Mouse (Mus musculus): Measurements from ENCODE around the gene Uggt2. TPM values are rescaled to one million over a fixed set of nuclear protein-coding genes. Genes with fewer than 3 reads are reported as not detected.
"Not testable (repeated sequence)": the region's sequence is repeated elsewhere in the genome, so short reads cannot be mapped to it uniquely, and the experiment has no call there.

The Uggt2 gene
- polyA plus RNA-seq, 1 experiment from 2014 or later, result 13.2 TPM

DNA sequence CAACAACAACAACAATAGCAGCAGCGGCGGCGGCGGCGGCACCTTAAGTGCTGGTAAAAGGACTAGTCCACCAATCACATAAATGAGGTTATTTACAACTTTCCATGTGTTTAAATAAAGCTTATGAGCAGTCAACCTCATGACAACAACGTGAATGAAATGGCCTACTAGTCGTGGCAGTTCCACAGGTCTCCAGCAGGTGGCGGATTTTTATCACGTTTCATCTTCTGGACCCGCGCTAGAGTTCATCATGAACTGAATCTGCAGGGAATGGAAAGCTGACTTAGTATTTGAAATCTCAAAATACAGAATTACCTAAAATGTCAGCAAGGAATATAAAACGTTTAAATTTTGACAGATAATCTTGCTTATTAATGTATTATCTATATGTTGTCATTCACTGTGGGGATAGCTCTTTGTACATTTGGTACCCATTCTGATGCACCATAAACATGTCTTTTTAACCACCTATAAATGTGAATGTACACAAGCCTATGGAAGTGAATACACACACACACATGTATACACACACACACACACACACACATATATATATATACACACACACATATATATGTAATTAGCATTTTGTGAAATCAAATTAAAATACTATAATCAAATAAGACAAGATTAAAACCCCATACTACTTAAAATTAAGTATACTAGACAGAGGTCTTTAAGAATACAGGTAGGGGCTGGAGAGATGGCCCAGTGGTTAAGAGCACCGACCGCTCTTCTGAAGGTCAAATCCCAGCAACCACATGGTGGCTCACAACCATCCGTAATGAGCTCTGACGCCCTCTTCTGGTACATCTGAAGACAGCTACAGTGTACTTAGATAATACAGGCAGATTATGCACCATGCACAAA is 112.3 kb downstream of the Uggt2 start:
- H3K27ac ChIP-seq (replicated peaks), result no peak overlapping the region
- 0 out of 2 replicates have a peak, but pooled peaks cover 5% of the 10 kb centered on the region for H3K4me1 ChIP-seq
- H3K36me3 ChIP-seq, result peaks cover 37% of the 10 kb centered on the region
- no peaks in the 10 kb centered on the region for H3K9me3 ChIP-seq (replicated peaks)
- WGBS, result 38% methylated on average over 16 of the region's 16 CpGs
- no peak overlapping the region for H3K4me3 ChIP-seq
- H3K27me3 ChIP-seq (ENCODE audit: low read depth, poor library complexity, severe bottlenecking), result no peaks in the 10 kb centered on the region
- peak; percentile 63 for DNase-seq (ENCODE audit: low spot score)

DNA sequence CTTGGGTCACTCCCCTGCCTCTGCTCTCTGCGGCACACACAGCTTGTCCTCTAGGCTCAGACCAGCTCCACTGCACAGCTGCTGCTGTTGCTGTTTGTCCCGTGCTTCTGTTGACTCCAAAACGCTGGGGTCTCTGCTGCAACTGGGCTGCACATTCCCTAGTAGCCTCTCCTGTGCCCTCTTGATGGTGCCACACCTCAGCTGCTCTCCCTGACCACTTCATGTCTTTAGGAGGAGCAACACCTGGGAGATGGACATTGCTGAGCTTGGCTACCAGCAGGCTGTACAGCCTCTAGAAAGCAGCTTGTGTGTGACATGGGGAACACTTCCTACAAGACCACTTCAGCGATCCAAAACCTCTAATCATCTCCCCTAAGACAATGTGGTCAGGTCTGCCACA is 115.1 kb downstream of the Uggt2 start:
- H3K27me3 ChIP-seq (ENCODE audit: low read depth, poor library complexity, severe bottlenecking), result no peaks in the 10 kb centered on the region
- peaks cover 56% of the 10 kb centered on the region for H3K36me3 ChIP-seq
- H3K9me3 ChIP-seq (replicated peaks), result no peaks in the 10 kb centered on the region
- H3K4me1 ChIP-seq, result 0 out of 2 replicates have a peak, but pooled peaks cover 5% of the 10 kb centered on the region
- no peak for DNase-seq (ENCODE audit: low spot score)
- H3K4me3 ChIP-seq, result no peak overlapping the region
- no peak overlapping the region for H3K27ac ChIP-seq (replicated peaks)
- WGBS, result 89% methylated on average over 4 of the region's 4 CpGs

DNA sequence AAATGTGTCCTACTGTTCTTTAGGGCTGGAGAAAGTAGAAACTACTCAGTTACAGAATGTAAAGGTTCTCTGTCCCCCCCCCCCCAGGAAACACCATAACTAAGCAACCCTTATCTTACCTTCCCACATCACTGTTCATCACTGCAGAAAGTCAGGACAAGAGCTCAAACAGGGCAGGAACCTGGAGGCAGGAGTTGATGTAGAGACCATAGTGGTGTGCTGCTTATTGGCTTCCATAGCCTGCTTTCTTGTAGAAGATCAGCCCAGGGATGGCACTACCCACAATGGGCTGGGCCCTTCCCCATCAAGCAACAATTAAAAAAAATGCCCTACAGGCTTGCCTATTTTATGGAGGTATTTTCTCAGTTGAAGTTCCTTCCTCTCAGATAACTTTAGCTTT is 115.8 kb downstream of the Uggt2 start:
- H3K4me1 ChIP-seq, result 0 out of 2 replicates have a peak, but pooled peaks cover 5% of the 10 kb centered on the region
- H3K36me3 ChIP-seq, result peaks cover 60% of the 10 kb centered on the region
- DNase-seq (ENCODE audit: low spot score), result no peak
- no peaks in the 10 kb centered on the region for H3K9me3 ChIP-seq (replicated peaks)
- no peaks in the 10 kb centered on the region for H3K27me3 ChIP-seq (ENCODE audit: low read depth, poor library complexity, severe bottlenecking)
- no peak overlapping the region for H3K4me3 ChIP-seq
- no peak overlapping the region for H3K27ac ChIP-seq (replicated peaks)

DNA sequence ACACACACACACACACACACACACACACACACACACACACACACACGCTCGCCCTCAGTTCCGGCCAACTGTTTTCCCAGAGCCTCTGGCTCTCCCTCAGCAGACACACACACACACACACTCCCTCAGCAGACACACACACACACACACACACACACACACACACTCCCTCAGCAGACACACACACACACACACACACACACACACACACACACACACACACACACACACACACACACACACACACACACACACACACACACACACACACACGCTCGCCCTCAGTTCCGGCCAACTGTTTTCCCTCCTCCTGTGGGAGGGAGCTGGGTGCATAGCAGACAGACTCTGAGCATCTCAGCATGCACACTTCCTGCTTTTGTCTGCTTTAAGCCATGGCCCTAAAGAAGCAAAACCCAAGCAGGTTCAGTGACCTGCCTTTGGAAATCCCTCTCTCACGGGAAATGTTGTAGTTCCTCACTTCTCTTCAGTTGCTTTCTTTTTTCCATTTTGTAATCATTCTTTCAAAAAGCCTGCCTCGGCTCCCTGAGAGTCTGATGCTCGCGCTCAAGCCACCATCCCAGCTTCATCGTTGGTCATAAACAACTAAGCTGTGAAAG is 116.7 kb downstream of the Uggt2 start:
- H3K9me3 ChIP-seq (replicated peaks); H3K27ac ChIP-seq (replicated peaks); H3K27me3 ChIP-seq (ENCODE audit: low read depth, poor library complexity, severe bottlenecking); H3K4me1 ChIP-seq; DNase-seq (ENCODE audit: low spot score); H3K4me3 ChIP-seq: not testable (repeated sequence)
- WGBS, result 76% methylated on average over 8 of the region's 11 CpGs
- peaks cover 68% of the 10 kb centered on the region for H3K36me3 ChIP-seq

DNA sequence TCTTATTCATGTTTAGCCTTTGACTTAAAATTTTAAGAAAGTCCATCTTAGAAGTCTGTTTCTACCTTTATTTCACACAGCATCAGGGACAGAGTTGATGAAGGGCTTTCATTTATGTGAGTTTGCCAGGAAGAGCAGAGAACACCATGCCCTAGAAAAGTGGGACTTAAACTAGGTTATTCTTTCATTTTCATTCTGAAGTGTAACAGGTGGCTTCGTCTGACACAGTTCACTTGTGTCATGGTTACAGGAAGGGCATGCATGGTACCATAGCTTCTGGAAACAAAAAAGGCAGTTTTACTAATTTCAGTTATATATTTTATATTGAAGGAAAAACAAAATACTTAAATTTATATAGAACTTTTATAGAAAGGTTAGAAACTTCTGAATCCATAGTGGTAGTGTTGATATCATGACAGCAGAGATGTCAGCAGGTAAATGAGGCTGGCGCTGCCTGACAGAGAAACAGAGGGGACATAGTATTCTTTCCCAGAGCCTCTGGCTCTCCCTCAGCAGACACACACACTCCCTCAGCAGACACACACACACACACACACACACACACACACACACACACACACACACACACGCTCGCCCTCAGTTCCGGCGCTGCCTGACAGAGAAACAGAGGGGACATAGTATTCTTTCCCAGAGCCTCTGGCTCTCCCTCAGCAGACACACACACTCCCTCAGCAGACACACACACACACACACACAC is 117.4 kb downstream of the Uggt2 start:
- H3K36me3 ChIP-seq, result peaks cover 75% of the 10 kb centered on the region
- 93% methylated on average over 3 of the region's 6 CpGs for WGBS
- H3K9me3 ChIP-seq (replicated peaks); H3K27me3 ChIP-seq (ENCODE audit: low read depth, poor library complexity, severe bottlenecking); H3K4me1 ChIP-seq; H3K4me3 ChIP-seq; H3K27ac ChIP-seq (replicated peaks); DNase-seq (ENCODE audit: low spot score): not testable (repeated sequence)

DNA sequence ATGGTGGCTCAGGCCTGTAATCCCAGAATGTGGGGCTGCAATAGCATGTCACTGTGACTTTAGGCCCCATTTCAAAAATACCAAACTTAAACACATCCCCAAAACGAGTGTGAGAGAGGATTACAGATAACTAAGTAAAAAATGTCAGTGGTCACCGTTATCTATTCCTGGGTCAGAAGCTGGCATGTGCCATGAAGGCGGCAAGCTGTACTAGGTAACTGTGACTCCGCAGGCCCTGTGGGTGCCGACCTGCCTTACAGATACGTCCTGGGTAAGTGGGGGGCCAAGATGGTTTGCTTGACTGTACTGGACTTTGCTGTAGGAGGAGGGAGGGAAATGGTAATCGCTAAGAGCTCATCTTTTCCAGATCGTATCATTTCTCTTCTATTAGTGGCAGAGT is 118.3 kb downstream of the Uggt2 start:
- Histone ChIP-seq H3K4me1 (no peaks in the 10 kb centered on the region), H3K9me3 (replicated peaks) (no peaks in the 10 kb centered on the region), H3K27me3 (ENCODE audit: low read depth, poor library complexity, severe bottlenecking) (no peaks in the 10 kb centered on the region), H3K4me3 (no peak overlapping the region), H3K27ac (replicated peaks) (no peak overlapping the region), H3K36me3 (peaks cover 84% of the 10 kb centered on the region)
- DNase-seq (ENCODE audit: low spot score), result no peak
- WGBS, result 89% methylated on average over 8 of the region's 8 CpGs

DNA sequence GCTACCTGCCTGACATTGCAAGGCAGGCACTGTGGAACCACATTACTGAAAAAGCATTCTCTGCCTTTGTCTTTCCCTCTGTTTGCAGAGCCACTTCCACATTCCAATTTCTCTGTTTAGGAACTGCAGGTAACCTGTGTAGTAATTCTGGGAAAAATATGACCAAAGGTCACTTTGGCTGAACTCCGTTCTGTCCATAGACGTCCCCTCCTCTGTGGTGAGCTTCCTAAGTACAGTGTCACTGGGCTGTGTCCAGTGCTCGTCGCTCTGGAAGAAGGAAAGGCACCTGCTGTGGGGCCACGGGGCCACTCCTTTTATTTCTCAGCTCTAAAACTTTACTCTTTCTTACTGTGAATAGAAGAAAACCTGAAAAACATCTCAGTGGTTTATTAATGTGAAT is 118.9 kb downstream of the Uggt2 start:
- WGBS, result 84% methylated on average over 5 of the region's 5 CpGs
- H3K36me3 ChIP-seq, result peaks cover 84% of the 10 kb centered on the region

DNA sequence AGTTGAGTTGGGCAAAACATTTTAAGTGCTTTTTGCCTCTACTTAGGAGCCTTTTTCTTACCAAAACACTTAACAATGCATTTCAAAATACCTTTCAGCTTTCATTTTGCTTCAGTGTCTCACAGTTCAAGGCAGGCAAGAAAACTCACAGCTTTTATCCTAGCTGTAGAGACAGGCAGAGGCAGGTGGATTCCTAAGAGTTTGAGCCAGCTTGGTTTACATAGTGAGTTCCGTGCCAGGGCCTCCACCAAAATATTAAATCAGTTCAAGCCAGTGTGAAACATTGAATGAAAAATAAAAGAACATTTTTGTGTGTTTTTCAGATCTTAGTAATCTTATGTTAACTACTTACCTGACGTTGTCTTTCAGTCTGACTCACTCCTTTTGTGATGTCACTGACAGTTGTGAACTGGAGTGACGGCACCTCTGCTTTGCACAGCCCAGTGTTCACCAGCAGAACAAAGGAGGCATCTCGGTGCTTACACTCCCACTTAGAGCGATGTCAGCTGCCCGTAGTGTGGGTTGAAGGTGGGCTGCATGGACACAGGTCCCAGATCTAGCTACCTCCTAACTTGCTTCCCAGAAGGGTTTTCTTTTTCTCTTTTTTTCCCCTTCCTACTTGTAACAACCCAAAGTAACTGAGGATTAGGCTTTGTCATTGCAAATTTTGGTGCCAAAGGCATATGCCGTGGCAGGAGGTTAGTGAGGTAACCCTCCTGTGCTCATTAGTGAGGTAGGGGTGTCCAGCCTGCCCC is 119.5 kb downstream of the Uggt2 start:
- H3K9me3 ChIP-seq (replicated peaks), result no peaks in the 10 kb centered on the region
- 83% methylated on average over 7 of the region's 7 CpGs for WGBS
- peaks cover 84% of the 10 kb centered on the region for H3K36me3 ChIP-seq
- no peak overlapping the region for H3K27ac ChIP-seq (replicated peaks)
- no peak for DNase-seq (ENCODE audit: low spot score)
- H3K27me3 ChIP-seq (ENCODE audit: low read depth, poor library complexity, severe bottlenecking), result no peaks in the 10 kb centered on the region
- no peak overlapping the region for H3K4me3 ChIP-seq
- H3K4me1 ChIP-seq, result peaks cover 4% of the 10 kb centered on the region; the same call in 1 of the 2 replicates

More for the DNA sequence above, 118.9 kb downstream of the Uggt2 start:
- no peaks in the 10 kb centered on the region for H3K4me1 ChIP-seq
- no peak overlapping the region for H3K27ac ChIP-seq (replicated peaks)
- no peak overlapping the region for H3K4me3 ChIP-seq
- no peaks in the 10 kb centered on the region for H3K9me3 ChIP-seq (replicated peaks)
- no peaks in the 10 kb centered on the region for H3K27me3 ChIP-seq (ENCODE audit: low read depth, poor library complexity, severe bottlenecking)
- DNase-seq (ENCODE audit: low spot score), result no peak

DNA sequence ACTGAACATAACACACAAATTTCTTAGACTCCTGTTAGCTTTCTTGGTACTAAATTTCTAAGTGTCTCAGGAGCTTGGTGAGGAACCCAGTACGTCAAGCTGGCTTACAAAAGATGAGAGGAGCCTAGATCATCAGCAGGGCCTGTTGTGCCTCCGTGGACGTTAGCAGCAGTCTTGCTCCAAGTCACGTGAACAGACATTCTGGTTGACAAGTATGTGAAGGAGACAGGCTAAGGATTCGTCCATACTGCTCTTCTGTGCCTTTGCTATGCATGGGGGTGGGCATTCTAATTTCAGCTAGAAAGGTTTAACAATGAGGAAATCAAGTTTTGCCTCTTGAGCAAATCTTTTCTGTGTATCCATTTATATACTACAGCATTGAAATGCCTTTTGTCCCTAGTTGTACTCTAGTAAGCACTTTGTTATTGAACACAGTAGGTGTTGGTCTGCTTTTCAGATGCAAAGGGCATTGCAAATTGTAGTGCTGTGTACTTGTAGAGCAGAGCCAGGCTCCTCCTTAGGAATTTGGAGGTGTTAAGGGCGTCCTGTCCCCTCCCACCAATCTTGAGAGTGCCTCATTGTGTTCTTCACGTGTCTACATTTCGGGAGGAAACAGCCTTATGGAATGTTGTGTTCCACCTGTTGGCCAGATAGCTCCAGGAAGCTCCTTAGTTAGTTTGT is 122.0 kb downstream of the Uggt2 start:
- no peak for DNase-seq (ENCODE audit: low spot score)
- Histone ChIP-seq H3K4me3 (no peak overlapping the region), H3K9me3 (replicated peaks) (no peaks in the 10 kb centered on the region), H3K27ac (replicated peaks) (no peak overlapping the region), H3K4me1 (peaks cover 7% of the 10 kb centered on the region; the same call in 1 of the 2 replicates), H3K27me3 (ENCODE audit: low read depth, poor library complexity, severe bottlenecking) (no peaks in the 10 kb centered on the region), H3K36me3 (peaks cover 87% of the 10 kb centered on the region)
- WGBS, result 77% methylated on average over 8 of the region's 8 CpGs

DNA sequence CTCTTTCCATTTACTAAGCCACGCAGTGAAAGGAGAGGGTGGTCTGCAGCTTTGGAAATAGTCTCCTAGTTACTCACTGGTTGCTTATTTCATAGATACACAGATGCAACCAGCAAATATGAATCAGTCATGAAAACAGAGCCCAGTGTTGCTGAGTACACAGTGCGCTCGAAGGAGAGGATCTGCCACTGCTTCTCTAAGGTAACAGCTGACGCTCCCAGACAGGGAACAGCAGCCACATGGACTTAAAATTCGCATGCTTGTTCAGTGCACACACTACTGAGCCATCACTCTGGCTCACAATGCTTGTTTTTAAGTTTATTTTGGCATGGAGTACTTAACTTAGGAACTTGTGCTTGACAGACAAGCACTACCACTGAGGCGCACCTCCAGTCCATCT is 127.0 kb downstream of the Uggt2 start:
- Histone ChIP-seq H3K36me3 (peaks cover 93% of the 10 kb centered on the region), H3K4me3 (no peak overlapping the region), H3K27me3 (ENCODE audit: low read depth, poor library complexity, severe bottlenecking) (no peaks in the 10 kb centered on the region), H3K4me1 (peaks cover 7% of the 10 kb centered on the region; the same call in 1 of the 2 replicates), H3K9me3 (replicated peaks) (no peaks in the 10 kb centered on the region), H3K27ac (replicated peaks) (no peak overlapping the region)
- 94% methylated on average over 6 of the region's 6 CpGs for WGBS
- DNase-seq (ENCODE audit: low spot score), result no peak

DNA sequence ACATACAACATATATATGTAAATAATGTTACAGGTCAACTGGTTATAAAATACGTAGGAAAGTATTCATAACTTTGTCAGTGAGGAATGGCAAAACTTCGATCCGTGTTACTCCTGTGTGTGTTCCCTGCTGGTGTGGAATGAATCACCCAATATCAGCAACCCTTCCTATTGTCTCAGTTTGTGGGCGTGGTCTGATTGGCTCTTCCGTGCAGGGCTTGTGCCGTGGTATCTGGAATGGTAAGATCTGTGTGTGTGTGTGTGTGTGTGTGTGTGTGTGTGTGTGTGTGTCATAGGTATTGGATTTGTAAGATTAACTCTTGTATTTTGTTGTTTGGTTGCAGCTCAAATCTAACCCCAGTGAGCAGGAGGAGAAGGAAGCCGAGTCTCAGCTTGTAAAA is 131.6 kb downstream of the Uggt2 start:
- no peak overlapping the region for H3K4me3 ChIP-seq
- 88% methylated on average over 7 of the region's 7 CpGs for WGBS
- no peaks in the 10 kb centered on the region for H3K9me3 ChIP-seq (replicated peaks)
- H3K36me3 ChIP-seq, result peaks cover 56% of the 10 kb centered on the region
- no peak overlapping the region for H3K27ac ChIP-seq (replicated peaks)
- no peak for DNase-seq (ENCODE audit: low spot score)
- H3K27me3 ChIP-seq (ENCODE audit: low read depth, poor library complexity, severe bottlenecking), result no peaks in the 10 kb centered on the region
- no peaks in the 10 kb centered on the region for H3K4me1 ChIP-seq

All from midbrain, embryonic 10.5 days (tissue).